ENCODE assay signal across 18 mouse cellular contexts in the genomic region with DNA sequence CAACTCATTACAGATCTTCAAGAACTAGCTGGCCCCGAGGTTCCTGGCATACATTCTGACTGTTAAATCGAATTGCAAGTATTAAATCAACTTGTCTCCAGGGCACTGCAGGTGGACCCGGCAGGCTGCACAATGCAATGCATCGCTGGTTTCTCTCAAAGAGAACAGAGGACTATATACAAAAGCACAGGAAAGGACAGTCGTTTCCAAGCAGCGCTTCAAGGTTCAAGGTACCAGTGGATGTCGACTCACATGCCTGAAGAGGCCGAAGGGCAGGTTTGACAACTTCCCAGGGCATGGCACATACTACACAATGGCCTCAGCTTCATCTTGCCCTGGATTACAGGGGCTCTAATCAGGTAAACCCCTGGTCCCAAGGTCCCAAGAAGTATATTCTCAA.
DNase-seq lines count a peak whose midpoint lies in the region; ATAC-seq and TF ChIP-seq lines count a peak whose summit lies in the region.
"Had no signal": no experiment of that assay in that cellular context is flagged by ENCODE, and none has a peak within 500 bp of the region (broad histone marks: within the 10 kb centered on the region; RNA-seq: fewer than 3 reads in every experiment).

No protein-coding gene starts in this region.

- DNase-seq in midbrain, embryonic 14.5 days = peak; percentile 49
- peak; percentile 33 for DNase-seq in kidney, adult 2 months
- DNase-seq in gastrocnemius, postnatal 25 days = no peak
- DNase-seq in lung, postnatal 36 days = no peak
- DNase-seq: cerebellum, adult 8-10 months; layer of hippocampus, adult 9-11 months; lung, embryonic 14.5 days; right cerebral cortex, postnatal 14 days; spleen, adult 18-20 months had no signal

- no peaks in the 10 kb centered on the region for H3K9me3 ChIP-seq in midbrain, embryonic 14.5 days (ENCODE audit: control insufficient read depth, low read length)
- no peaks in the 10 kb centered on the region for H3K9me3 ChIP-seq in midbrain, embryonic 16.5 days (replicated peaks; ENCODE audit: control insufficient read depth, low read length, poor library complexity, severe bottlenecking)
- H3K9me3 ChIP-seq in kidney, embryonic 16.5 days (ENCODE audit: low read length) = no peaks in the 10 kb centered on the region
- H3K9me3 ChIP-seq in neural tube, embryonic 14.5 days (ENCODE audit: control insufficient read depth, low read length) = no peaks in the 10 kb centered on the region
- H3K9me3 ChIP-seq: embryonic facial prominence, embryonic 10.5 days; heart, embryonic 10.5 days; limb, embryonic 12.5 days; liver, embryonic 12.5 days; midbrain, embryonic 12.5 days had no signal

- H3K27ac ChIP-seq in midbrain, embryonic 14.5 days (replicated peaks; ENCODE audit: low read depth, low read length) = peak overlapping the region; percentile 50; the same call in 1 of the 2 replicates
- H3K27ac ChIP-seq in midbrain, embryonic 16.5 days (ENCODE audit: low read length) = no peak overlapping the region
- no peak overlapping the region for H3K27ac ChIP-seq in kidney, adult 2 months (ENCODE audit: insufficient read depth, low read depth, low read length)
- H3K27ac ChIP-seq in kidney, embryonic 16.5 days (ENCODE audit: low read length) = peak overlapping the region; percentile 57; the same call in 1 of the 2 replicates
- peak overlapping the region; percentile 39; the same call in 1 of the 2 replicates for H3K27ac ChIP-seq in neural tube, embryonic 14.5 days (ENCODE audit: low read depth, low read length)
- H3K27ac ChIP-seq: embryonic facial prominence, embryonic 10.5 days; heart, embryonic 10.5 days; limb, embryonic 12.5 days; liver, embryonic 12.5 days; macrophage; midbrain, embryonic 12.5 days had no signal

- H3K4me3 ChIP-seq in midbrain, embryonic 14.5 days (replicated peaks; ENCODE audit: low read depth, low read length) = no peak overlapping the region
- no peak overlapping the region for H3K4me3 ChIP-seq in midbrain, embryonic 16.5 days (ENCODE audit: low read depth, low read length)
- no peak overlapping the region for H3K4me3 ChIP-seq in kidney, adult 2 months (ENCODE audit: insufficient read depth, low read depth, low read length)
- no peak overlapping the region for H3K4me3 ChIP-seq in kidney, embryonic 16.5 days (ENCODE audit: low read length)
- H3K4me3 ChIP-seq in neural tube, embryonic 14.5 days (ENCODE audit: low read depth, low read length) = no peak overlapping the region
- H3K4me3 ChIP-seq: embryonic facial prominence, embryonic 10.5 days; heart, embryonic 10.5 days; limb, embryonic 12.5 days; liver, embryonic 12.5 days; midbrain, embryonic 12.5 days had no signal

- no peak overlapping the region for H3K9ac ChIP-seq in midbrain, embryonic 14.5 days (replicated peaks; ENCODE audit: low read length)
- H3K9ac ChIP-seq in midbrain, embryonic 16.5 days (ENCODE audit: low read depth, low read length) = no peak overlapping the region
- no peak overlapping the region for H3K9ac ChIP-seq in kidney, embryonic 16.5 days (replicated peaks; ENCODE audit: low read length)
- H3K9ac ChIP-seq in neural tube, embryonic 14.5 days (replicated peaks; ENCODE audit: low read depth, low read length) = no peak overlapping the region
- H3K9ac ChIP-seq: limb, embryonic 12.5 days; liver, embryonic 12.5 days; lung, embryonic 14.5 days; midbrain, embryonic 12.5 days had no signal

- 0 out of 2 replicates have a peak, but pooled peaks cover 14% of the 10 kb centered on the region for H3K36me3 ChIP-seq in midbrain, embryonic 14.5 days (ENCODE audit: control insufficient read depth, insufficient read depth, low read length)
- peaks cover 4% of the 10 kb centered on the region; the same call in 1 of the 2 replicates for H3K36me3 ChIP-seq in midbrain, embryonic 16.5 days (ENCODE audit: control insufficient read depth, insufficient read depth, low read length)
- no peaks in the 10 kb centered on the region for H3K36me3 ChIP-seq in kidney, adult 2 months (ENCODE audit: control insufficient read depth, insufficient read depth, low read length)
- H3K36me3 ChIP-seq in kidney, embryonic 16.5 days (ENCODE audit: insufficient read depth, low read length) = no peaks in the 10 kb centered on the region
- H3K36me3 ChIP-seq in neural tube, embryonic 14.5 days (ENCODE audit: control insufficient read depth, insufficient read depth, low read length) = no peaks in the 10 kb centered on the region
- H3K36me3 ChIP-seq: embryonic facial prominence, embryonic 10.5 days; heart, embryonic 10.5 days; liver, embryonic 12.5 days had no signal

- WGBS in midbrain, embryonic 14.5 days = 34% methylated on average over 8 of the region's 8 CpGs
- WGBS in midbrain, embryonic 16.5 days = 34% methylated on average over 8 of the region's 8 CpGs
- 19% methylated on average over 8 of the region's 8 CpGs for WGBS in kidney, adult 2 months
- WGBS in kidney, embryonic 16.5 days = 33% methylated on average over 8 of the region's 8 CpGs
- WGBS in neural tube, embryonic 14.5 days = 26% methylated on average over 8 of the region's 8 CpGs

- no peaks in the 10 kb centered on the region for H3K27me3 ChIP-seq in midbrain, embryonic 14.5 days (ENCODE audit: control insufficient read depth, insufficient read depth, low read length)
- no peaks in the 10 kb centered on the region for H3K27me3 ChIP-seq in midbrain, embryonic 16.5 days (ENCODE audit: control insufficient read depth, insufficient read depth, low read depth, low read length)
- no peaks in the 10 kb centered on the region for H3K27me3 ChIP-seq in kidney, adult 2 months (replicated peaks; ENCODE audit: control insufficient read depth, insufficient read depth, low read length)
- no peaks in the 10 kb centered on the region for H3K27me3 ChIP-seq in kidney, embryonic 16.5 days (ENCODE audit: insufficient read depth, low read length)
- H3K27me3 ChIP-seq in neural tube, embryonic 14.5 days (ENCODE audit: control insufficient read depth, insufficient read depth, low read length) = no peaks in the 10 kb centered on the region
- H3K27me3 ChIP-seq: limb, embryonic 12.5 days; liver, embryonic 12.5 days; midbrain, embryonic 12.5 days had no signal

- no peak for TF ChIP-seq CTCF in kidney, adult 2 months (conservative IDR thresholded peaks at IDR 0.05; ENCODE audit: insufficient read depth, insufficient read length, low read depth, low read length)

- no peak overlapping the region for H3K4me2 ChIP-seq in midbrain, embryonic 14.5 days (ENCODE audit: low read length)
- no peak overlapping the region for H3K4me2 ChIP-seq in midbrain, embryonic 16.5 days (ENCODE audit: low read length)
- no peak overlapping the region for H3K4me2 ChIP-seq in kidney, embryonic 16.5 days (replicated peaks; ENCODE audit: low read depth, low read length)
- H3K4me2 ChIP-seq in neural tube, embryonic 14.5 days (ENCODE audit: low read depth, low read length) = no peak overlapping the region
- H3K4me2 ChIP-seq: limb, embryonic 12.5 days; liver, embryonic 12.5 days; lung, embryonic 14.5 days; midbrain, embryonic 12.5 days had no signal

- no peak for TF ChIP-seq POLR2A in kidney, adult 2 months (IDR thresholded peaks at IDR 0.05; ENCODE audit: low read depth, low read length)

- no peak for ATAC-seq in midbrain, embryonic 14.5 days (ENCODE audit: low FRiP score, low TSS enrichment)
- ATAC-seq in midbrain, embryonic 16.5 days = no peak
- peak; percentile 70 for ATAC-seq in kidney, embryonic 16.5 days (ENCODE audit: low FRiP score, low TSS enrichment)
- ATAC-seq in neural tube, embryonic 14.5 days (ENCODE audit: low read depth) = no peak; the same call in 1 of the 2 replicates
- ATAC-seq: liver, embryonic 12.5 days had no signal

- peaks cover 30% of the 10 kb centered on the region for H3K4me1 ChIP-seq in midbrain, embryonic 14.5 days (ENCODE audit: control insufficient read depth, insufficient read depth, low read length)
- H3K4me1 ChIP-seq in midbrain, embryonic 16.5 days (ENCODE audit: control insufficient read depth, insufficient read depth, low read length) = peaks cover 39% of the 10 kb centered on the region
- no peaks in the 10 kb centered on the region for H3K4me1 ChIP-seq in kidney, adult 2 months (ENCODE audit: control insufficient read depth, insufficient read depth, low read length)
- H3K4me1 ChIP-seq in kidney, embryonic 16.5 days (ENCODE audit: insufficient read depth, low read length) = peaks cover 10% of the 10 kb centered on the region
- H3K4me1 ChIP-seq in neural tube, embryonic 14.5 days (ENCODE audit: control insufficient read depth, insufficient read depth, low read length) = peaks cover 34% of the 10 kb centered on the region
- H3K4me1 ChIP-seq: embryonic facial prominence, embryonic 10.5 days; heart, embryonic 10.5 days; limb, embryonic 12.5 days; liver, embryonic 12.5 days had no signal

Comparison
In these comparisons a context has a peak if more than half of its experiments do, and no peak if none do; other contexts are left out.
1. H3K27ac ChIP-seq: peak in midbrain, embryonic 14.5 days (single experiment), kidney, embryonic 16.5 days (single experiment) and neural tube, embryonic 14.5 days (single experiment); none in midbrain, embryonic 16.5 days (single experiment) and kidney, adult 2 months (single experiment).
2. DNase-seq: peak in midbrain, embryonic 14.5 days (single experiment) and kidney, adult 2 months (single experiment); none in gastrocnemius, postnatal 25 days (single experiment) and lung, postnatal 36 days (single experiment).